Mouse (Mus musculus) liver, embryonic 13.5 days (tissue): ENCODE measurements at regions not wholly inside any gene's neighbourhood (a gene's known extent, or its start where the extent isn't known, plus 50 kb on each side); places are given as distances from the start of the nearest gene placed in this dataset.

Source experiments
- ATAC-seq: fragments of 200-750 bp; cut with Nextera tagmentation; 2 replicates; pipeline ENCODE4 v1.8.0; 2017; ENCODE audit warnings: low read depth, mild to moderate bottlenecking, moderate number of reproducible peaks, moderate library complexity
- DNase-seq: peaks from one replicate; pipeline ENCODE4 v3.0.0; 2022
- H3K27ac ChIP-seq: fragments of 300-500 bp; sonication (generic); 2 replicates; pipeline ENCODE4 v1.5.1; 2015; ENCODE audit warnings: moderate library complexity, mild to moderate bottlenecking, inconsistent platforms
- H3K27me3 ChIP-seq: fragments of 300-500 bp; sonication (generic); 2 replicates; pipeline ENCODE4 v1.6.1; 2015; ENCODE audit warnings: mild to moderate bottlenecking, inconsistent platforms
- H3K36me3 ChIP-seq: fragments of 300-500 bp; sonication (generic); 2 replicates; pipeline ENCODE4 v1.6.1; 2015; ENCODE audit warnings: mild to moderate bottlenecking, inconsistent platforms
- H3K4me1 ChIP-seq: fragments of 300-500 bp; sonication (generic); replicated peaks from 2 replicates; pipeline ENCODE4 v1.6.1; 2015; ENCODE audit warnings: inconsistent platforms
- H3K4me2 ChIP-seq: fragments of 300-500 bp; sonication (generic); 2 replicates; pipeline ENCODE4 v1.6.1; 2015; ENCODE audit warnings: inconsistent platforms, mild to moderate bottlenecking, moderate library complexity
- H3K4me3 ChIP-seq: fragments of 300-500 bp; sonication (generic); replicated peaks from 2 replicates; pipeline ENCODE4 v1.5.1; 2015; ENCODE audit warnings: mild to moderate bottlenecking, inconsistent platforms
- H3K9ac ChIP-seq: fragments of 300-500 bp; sonication (generic); 2 replicates; pipeline ENCODE4 v1.6.1; 2015; ENCODE audit warnings: mild to moderate bottlenecking, inconsistent platforms
- H3K9me3 ChIP-seq: fragments of 300-500 bp; sonication (generic); replicated peaks from 2 replicates; pipeline ENCODE4 v1.6.1; 2016; ENCODE audit warnings: inconsistent platforms
- WGBS: fragments of 180-500 bp; shearing (Covaris S2); methylation state at CpG from one replicate; pipeline ENCODE4 v1.1.7; 2015; ENCODE audit not compliant: insufficient replicate concordance; 5-methylcytosine and 5-hydroxymethylcytosine counted together

DNA sequence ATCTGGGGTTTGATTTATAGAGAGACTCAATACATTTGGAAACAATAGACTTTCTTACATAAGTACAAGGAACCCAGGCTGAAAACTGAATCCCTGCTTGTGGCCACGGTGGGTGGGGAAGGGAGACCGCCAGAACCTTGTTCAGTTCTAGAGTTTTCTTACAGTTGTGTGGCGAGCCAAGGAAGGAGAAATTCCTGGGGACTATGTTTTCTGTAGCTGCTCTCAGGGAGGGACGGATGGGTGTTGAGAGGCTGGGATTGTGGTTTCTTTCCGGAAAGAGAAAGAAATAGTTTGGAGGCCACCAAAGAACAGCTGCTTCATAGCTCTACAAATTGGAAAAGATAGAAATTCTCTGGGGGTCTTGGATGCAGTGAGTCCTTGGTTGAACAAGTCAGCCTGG lies 87.3 kb upstream of the Kazn start:
- WGBS, result 67% methylated on average over 5 of the region's 5 CpGs
- no peaks in the 10 kb centered on the region for H3K4me1 ChIP-seq
- DNase-seq, result no peak
- H3K9me3 ChIP-seq, result no peaks in the 10 kb centered on the region
- ATAC-seq, result no peak
- no peak overlapping the region for H3K4me3 ChIP-seq
- H3K4me2 ChIP-seq, result no peak overlapping the region
- no peaks in the 10 kb centered on the region for H3K36me3 ChIP-seq
- no peaks in the 10 kb centered on the region for H3K27me3 ChIP-seq
- H3K27ac ChIP-seq, result no peak overlapping the region
- H3K9ac ChIP-seq, result no peak overlapping the region

DNA sequence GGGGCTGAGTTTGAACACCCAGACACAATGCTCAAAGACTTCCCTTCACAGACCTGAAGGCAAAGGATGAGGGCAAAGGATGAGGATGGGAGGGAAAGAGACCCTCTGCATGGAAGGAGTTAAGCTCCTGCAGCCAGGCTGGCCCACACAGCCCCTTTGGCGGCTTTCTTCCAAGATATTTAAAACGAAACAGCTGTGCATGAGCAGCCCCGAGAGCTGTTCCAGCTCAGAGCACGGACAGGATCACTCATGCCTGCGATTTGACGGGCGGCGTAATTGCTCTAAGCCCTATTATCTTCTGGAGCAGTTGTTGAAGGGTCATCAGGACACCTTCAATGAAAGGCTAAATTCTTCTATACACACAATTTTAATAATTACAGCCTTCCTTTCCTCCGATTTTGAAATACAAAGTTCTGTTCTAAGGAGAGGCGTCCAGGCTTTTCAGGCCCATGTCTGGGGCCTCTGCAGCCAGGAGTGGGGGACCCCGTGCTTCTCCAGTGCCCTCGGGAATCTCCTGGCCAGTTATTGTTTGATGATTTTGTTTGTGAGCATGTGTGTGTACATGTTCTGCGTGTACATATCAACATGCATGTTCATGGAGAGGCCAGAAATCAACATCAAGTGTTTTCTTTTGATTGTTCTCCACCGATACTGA lies 82.1 kb upstream of the Kazn start:
- Histone ChIP-seq H3K4me3 (no peak overlapping the region), H3K36me3 (no peaks in the 10 kb centered on the region), H3K27me3 (no peaks in the 10 kb centered on the region), H3K4me2 (no peak overlapping the region), H3K27ac (no peak overlapping the region), H3K9me3 (no peaks in the 10 kb centered on the region), H3K4me1 (no peaks in the 10 kb centered on the region), H3K9ac (no peak overlapping the region)
- ATAC-seq, result no peak
- no peak for DNase-seq
- 69% methylated on average over 14 of the region's 14 CpGs for WGBS

- H3K9ac ChIP-seq, result no peak overlapping the region
- H3K36me3 ChIP-seq, result no peaks in the 10 kb centered on the region
- H3K27ac ChIP-seq, result no peak overlapping the region
- no peak for DNase-seq
- no peaks in the 10 kb centered on the region for H3K9me3 ChIP-seq
- no peak for ATAC-seq
- H3K27me3 ChIP-seq, result no peaks in the 10 kb centered on the region
- H3K4me3 ChIP-seq, result no peak overlapping the region
- 72% methylated on average over 6 of the region's 6 CpGs for WGBS
- no peak overlapping the region for H3K4me2 ChIP-seq
- no peaks in the 10 kb centered on the region for H3K4me1 ChIP-seq
These were observed 71.1 kb upstream of the Kazn start for GRCm38 (mm10) chr4:142310282-142310681.

DNA sequence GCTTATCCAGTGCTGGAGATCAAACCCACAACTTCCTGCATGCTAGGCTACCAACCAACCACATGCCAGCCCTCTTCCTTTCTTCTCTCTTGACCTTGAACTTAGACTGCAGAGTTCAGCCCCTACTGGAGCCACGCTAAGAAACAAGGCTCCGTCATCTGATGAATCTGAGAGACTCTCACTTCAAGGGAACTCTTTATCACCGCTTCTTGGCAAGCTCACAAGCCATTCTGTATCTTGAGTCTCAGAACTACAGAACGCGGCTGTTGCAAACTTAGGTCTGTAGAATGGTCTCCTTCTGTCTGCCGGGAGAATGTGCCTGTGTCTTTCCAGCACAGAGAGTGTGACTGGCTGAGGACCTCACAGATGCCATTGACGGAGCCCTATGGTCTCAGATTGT lies 69.1 kb upstream of the Kazn start:
- no peaks in the 10 kb centered on the region for H3K27me3 ChIP-seq
- H3K27ac ChIP-seq, result no peak overlapping the region
- H3K4me3 ChIP-seq, result no peak overlapping the region
- ATAC-seq, result no peak
- H3K4me2 ChIP-seq, result no peak overlapping the region
- H3K9ac ChIP-seq, result no peak overlapping the region
- H3K9me3 ChIP-seq, result no peaks in the 10 kb centered on the region
- H3K36me3 ChIP-seq, result no peaks in the 10 kb centered on the region
- 55% methylated on average over 7 of the region's 7 CpGs for WGBS
- DNase-seq, result no peak
- H3K4me1 ChIP-seq, result no peaks in the 10 kb centered on the region

DNA sequence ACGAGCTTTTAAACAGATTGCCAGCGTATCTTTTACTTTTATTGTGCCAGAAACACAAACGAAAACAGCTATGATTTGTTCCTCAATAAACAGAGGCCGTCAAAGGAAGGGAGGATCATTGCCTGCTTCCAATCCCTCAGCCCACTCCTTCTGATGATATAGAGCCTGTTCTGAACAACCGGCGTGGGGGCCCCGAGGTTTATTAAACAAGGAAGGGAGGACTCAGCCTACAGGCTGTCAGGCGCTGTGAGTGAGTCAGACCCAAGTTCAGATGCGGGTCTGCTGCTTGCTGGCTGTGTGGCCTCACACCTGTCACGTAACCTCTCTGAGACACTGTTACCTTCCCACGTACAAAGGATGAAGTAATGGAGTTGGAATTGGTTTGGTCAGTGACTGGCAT lies 68.1 kb upstream of the Kazn start:
- Histone ChIP-seq H3K27me3 (no peaks in the 10 kb centered on the region), H3K36me3 (no peaks in the 10 kb centered on the region), H3K4me3 (no peak overlapping the region), H3K27ac (no peak overlapping the region), H3K4me2 (no peak overlapping the region), H3K9ac (no peak overlapping the region), H3K4me1 (no peaks in the 10 kb centered on the region), H3K9me3 (no peaks in the 10 kb centered on the region)
- DNase-seq (no peak), ATAC-seq (no peak)
- 62% methylated on average over 11 of the region's 11 CpGs for WGBS

DNA sequence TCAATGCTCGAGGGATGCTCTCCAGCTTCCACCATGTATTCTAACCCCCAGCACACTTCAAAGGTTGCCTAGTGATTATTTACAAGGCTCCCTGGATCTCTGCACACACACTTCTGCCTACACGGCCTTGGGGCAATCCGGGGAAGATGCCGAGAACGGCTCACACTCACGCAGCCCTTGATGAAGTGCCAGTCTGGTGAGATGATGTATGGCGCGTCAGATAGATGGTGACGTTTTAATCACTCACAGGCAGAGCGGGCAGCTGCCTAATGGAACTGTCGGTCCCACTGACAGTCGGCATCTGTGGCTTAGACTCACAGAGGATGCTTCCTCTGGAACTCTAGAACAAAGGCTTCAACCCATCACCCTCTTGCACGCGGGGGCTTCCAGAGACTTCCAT lies 66.9 kb upstream of the Kazn start:
- H3K27me3 ChIP-seq, result no peaks in the 10 kb centered on the region

GRCm38 (mm10) chr4:142303374-142304020 lies 64.3 kb upstream of the Kazn start:
- Histone ChIP-seq H3K27me3 (no peaks in the 10 kb centered on the region), H3K9me3 (no peaks in the 10 kb centered on the region), H3K9ac (no peak overlapping the region), H3K4me3 (no peak overlapping the region), H3K27ac (no peak overlapping the region), H3K4me1 (no peaks in the 10 kb centered on the region), H3K36me3 (no peaks in the 10 kb centered on the region), H3K4me2 (no peak overlapping the region)
- WGBS, result 75% methylated on average over 10 of the region's 10 CpGs
- DNase-seq, result no peak
- no peak for ATAC-seq

More for the DNA sequence above, 66.9 kb upstream of the Kazn start:
- no peak overlapping the region for H3K4me3 ChIP-seq
- no peaks in the 10 kb centered on the region for H3K36me3 ChIP-seq
- ATAC-seq (no peak), DNase-seq (no peak)
- H3K4me2 ChIP-seq, result no peak overlapping the region
- H3K27ac ChIP-seq, result no peak overlapping the region
- no peaks in the 10 kb centered on the region for H3K4me1 ChIP-seq
- no peak overlapping the region for H3K9ac ChIP-seq
- WGBS, result 74% methylated on average over 14 of the region's 14 CpGs
- no peaks in the 10 kb centered on the region for H3K9me3 ChIP-seq

GRCm38 (mm10) chr4:142302724-142303120 lies 63.5 kb upstream of the Kazn start:
- DNase-seq, result no peak
- Histone ChIP-seq H3K4me3 (no peak overlapping the region), H3K27ac (no peak overlapping the region), H3K9me3 (no peaks in the 10 kb centered on the region), H3K27me3 (no peaks in the 10 kb centered on the region), H3K9ac (no peak overlapping the region), H3K4me2 (no peak overlapping the region), H3K36me3 (no peaks in the 10 kb centered on the region), H3K4me1 (no peaks in the 10 kb centered on the region)
- WGBS, result 32% methylated on average over 2 of the region's 2 CpGs
- no peak for ATAC-seq

DNA sequence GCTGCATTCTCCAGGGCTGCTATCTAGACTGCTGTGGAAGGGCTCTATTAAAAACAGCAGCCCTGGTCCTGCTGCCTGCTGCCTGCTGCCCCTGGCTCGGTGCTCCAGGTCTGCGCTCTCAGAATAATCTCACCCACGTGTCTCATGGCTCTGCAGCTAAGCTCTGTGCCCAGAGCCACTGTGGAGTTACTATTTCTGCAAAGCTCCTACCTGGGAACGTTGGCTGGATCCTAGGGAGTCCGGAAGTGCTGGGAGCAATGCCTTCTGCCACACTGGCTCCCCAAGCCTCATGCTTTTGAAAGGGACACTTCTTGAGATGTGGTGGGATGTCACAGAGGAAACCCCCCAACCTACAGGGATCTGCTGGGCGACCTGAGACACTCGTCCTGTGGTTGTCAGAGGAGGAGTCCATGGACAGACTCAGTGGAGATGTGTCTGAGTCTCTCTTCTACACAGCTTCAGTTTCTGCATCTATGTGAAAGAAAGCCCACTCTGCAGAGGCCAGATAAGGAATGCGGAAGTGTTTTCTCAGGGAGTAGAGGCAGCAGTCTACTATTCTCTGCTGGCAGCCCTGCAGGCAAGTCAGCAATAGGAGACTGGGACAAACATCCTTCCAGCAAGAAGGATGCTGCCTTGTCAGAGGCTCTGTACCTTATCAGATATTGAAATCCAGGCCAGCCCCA lies 63.0 kb upstream of the Kazn start:
- DNase-seq (no peak), ATAC-seq (no peak)
- Histone ChIP-seq H3K4me1 (no peaks in the 10 kb centered on the region), H3K9me3 (no peaks in the 10 kb centered on the region), H3K4me3 (no peak overlapping the region), H3K4me2 (no peak overlapping the region), H3K27me3 (no peaks in the 10 kb centered on the region), H3K27ac (no peak overlapping the region), H3K9ac (no peak overlapping the region), H3K36me3 (no peaks in the 10 kb centered on the region)
- WGBS, result 15% methylated on average over 8 of the region's 8 CpGs

- no peak overlapping the region for H3K9ac ChIP-seq
- ATAC-seq, result no peak
- DNase-seq, result no peak
- 68% methylated on average over 10 of the region's 10 CpGs for WGBS
- H3K27me3 ChIP-seq, result no peaks in the 10 kb centered on the region
- H3K27ac ChIP-seq, result no peak overlapping the region
- no peak overlapping the region for H3K4me2 ChIP-seq
- no peaks in the 10 kb centered on the region for H3K36me3 ChIP-seq
- H3K9me3 ChIP-seq, result no peaks in the 10 kb centered on the region
- H3K4me1 ChIP-seq, result no peaks in the 10 kb centered on the region
- H3K4me3 ChIP-seq, result no peak overlapping the region
These were observed 59.7 kb upstream of the Kazn start for GRCm38 (mm10) chr4:142298770-142299337.

GRCm38 (mm10) chr4:142292760-142293159 lies 53.6 kb upstream of the Kazn start:
- Histone ChIP-seq H3K4me3 (no peak overlapping the region), H3K4me2 (no peak overlapping the region), H3K27ac (no peak overlapping the region), H3K36me3 (no peaks in the 10 kb centered on the region), H3K9ac (no peak overlapping the region), H3K27me3 (no peaks in the 10 kb centered on the region), H3K4me1 (no peaks in the 10 kb centered on the region), H3K9me3 (no peaks in the 10 kb centered on the region)
- DNase-seq, result no peak
- 63% methylated on average over 7 of the region's 7 CpGs for WGBS
- no peak for ATAC-seq
